Mouse (Mus musculus) MN1 (cell line): ENCODE measurements at regions not wholly inside any gene's neighbourhood (a gene's known extent, or its start where the extent isn't known, plus 50 kb on each side); places are given as distances from the start of the nearest gene placed in this dataset.

ENCODE experiments used
- DNase-seq: peaks from one replicate; pipeline ENCODE4 v3.0.0-alpha.2; 2016; ENCODE audit warnings: low spot score

DNA sequence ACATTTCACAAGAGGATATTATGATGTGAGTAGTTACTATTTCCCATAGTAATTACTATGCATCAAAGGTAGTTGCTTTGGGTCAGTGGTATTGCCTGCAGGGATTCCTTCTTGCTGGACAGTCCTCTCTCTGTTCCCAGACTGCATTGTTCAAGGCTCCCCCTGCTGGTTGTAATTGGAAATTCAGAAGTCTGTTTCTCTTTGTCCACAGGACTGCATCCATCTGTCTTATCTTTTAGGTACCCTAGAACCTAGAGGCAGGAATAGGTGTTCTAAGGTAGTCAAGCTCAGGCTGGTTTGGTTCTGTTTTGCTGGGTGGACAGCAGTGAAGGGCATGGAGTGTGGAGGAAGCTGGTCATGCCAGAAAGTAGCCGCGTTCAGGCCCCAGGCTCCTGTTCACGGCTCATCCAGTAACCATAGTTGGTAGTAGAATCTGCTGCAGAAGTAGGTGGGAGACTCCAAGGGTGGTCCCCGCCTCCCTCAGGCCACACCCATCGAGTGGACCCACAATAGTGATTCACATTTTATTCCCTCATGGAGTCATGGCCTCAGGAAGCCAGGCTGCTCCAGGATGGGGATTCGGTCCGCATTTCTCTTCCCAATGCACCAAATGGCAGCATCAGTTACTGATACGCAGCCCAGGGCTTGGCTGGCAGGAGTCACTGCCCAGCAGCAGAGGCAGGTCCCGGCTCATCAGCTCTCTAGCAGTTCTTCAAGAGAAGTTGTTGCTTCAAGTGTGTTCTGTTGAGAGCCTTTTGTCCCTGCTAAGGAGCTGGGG, 51.7 kb upstream of the Caprin1 start:
- DNase-seq, result peak; percentile 64

DNA sequence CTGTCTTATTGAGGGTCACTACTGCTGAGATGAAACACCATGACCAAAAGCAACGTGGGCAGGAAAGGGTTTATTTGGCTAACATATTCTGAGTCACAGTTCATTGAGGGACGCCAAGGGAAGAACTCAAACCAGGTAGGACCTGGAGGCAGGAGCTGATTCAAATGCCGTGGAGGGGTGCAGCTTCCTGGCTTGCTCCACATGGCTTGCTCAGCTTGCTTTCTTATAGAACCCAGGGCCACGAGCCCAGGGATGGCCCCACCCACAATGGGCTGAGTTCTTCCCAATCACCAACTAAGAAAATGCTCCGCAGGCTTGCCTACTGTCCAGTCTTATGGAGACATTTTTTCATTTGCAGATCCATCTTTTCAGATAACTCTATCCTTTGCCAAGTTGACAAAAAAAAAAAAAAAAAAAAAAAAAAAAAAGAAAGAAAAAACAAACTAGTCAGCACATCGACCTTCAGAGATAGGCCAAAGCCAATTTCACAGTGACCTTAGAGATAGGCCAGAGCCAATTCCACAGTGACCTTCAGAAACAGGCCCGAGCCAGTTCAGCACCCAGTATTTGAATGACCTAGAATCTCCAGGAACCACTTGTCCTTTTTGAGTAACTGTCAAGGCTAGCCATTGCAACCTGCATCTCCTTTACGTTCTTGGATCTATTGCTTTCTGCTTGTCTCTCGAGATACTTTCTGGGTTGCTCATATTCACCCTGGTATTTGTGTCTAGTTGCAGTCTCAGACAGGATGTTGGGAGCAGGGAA, 52.5 kb upstream of the Caprin1 start:
- DNase-seq, result no peak

DNA sequence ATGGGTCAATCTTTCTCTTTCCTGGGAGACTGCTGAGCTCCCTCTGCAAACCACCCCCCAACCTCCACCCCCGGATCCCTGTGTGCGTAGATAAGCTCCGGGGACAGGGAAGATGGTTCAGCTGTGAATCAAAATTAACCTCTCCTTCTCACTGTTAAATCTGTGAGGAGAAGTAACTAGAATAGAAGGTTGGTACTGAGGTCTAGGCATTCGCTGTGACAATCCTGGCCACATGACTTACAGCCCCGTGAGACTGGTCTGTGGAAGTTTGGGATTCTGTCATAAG, 53.0 kb upstream of the Caprin1 start:
- no peak for DNase-seq

DNA sequence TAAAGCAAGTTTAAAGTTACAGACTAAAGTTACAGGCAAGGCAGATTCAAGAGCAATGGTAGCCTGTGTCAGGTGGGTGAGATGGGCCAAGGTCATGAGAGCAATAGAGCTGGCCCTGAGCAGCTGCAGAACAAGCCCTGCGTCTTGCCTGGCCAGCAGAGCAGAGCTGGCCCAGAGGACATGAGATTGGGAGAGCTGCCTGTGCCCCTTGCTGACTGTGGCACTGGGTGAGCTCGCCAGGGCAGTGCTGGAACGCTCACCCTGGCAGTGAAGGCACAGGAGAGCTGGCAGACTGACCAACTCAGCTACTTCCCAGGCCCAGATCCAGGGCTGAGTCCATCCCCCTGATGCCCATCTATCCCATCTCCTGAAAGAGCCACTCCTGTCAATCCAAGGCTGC, 53.7 kb upstream of the Caprin1 start:
- DNase-seq, result no peak

DNA sequence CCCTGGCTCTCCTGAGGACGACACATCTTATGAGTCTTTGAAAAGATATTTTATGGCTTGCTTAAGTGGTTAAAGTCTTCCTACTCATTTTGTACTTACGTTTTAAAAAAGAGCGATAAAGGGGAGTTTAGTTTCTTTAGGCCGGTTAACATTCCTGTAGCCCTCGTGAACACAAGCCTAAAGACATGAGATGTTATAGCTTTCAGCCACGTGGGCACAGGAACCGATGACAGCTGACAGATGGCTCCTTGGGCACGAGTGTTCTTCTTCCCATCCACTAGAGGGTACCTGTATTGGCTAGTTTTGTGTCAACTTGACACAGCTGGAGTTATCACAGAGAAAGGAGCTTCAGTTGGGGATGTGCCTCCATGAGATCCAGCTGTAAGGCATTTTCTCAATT, 63.8 kb upstream of the Caprin1 start:
- DNase-seq, result no peak

DNA sequence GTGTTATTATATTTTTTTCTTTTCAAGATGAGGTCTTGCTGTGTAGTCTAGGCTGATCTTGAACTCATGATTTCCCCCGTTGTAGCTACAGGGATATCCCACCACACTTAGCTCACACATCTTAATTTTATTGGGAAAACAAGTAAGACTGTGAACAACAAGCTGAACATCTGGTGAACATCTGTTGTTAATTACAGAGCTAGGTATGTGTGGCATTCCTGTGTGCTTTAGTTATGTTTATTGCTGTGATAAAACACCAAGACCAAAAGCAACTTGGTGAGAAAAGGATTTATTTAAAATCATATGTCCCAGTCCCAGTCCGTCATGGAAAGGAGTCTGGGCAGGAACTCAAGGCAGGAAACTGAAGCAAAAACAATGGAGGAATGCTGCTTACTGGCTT, 66.8 kb upstream of the Caprin1 start:
- no peak for DNase-seq

DNA sequence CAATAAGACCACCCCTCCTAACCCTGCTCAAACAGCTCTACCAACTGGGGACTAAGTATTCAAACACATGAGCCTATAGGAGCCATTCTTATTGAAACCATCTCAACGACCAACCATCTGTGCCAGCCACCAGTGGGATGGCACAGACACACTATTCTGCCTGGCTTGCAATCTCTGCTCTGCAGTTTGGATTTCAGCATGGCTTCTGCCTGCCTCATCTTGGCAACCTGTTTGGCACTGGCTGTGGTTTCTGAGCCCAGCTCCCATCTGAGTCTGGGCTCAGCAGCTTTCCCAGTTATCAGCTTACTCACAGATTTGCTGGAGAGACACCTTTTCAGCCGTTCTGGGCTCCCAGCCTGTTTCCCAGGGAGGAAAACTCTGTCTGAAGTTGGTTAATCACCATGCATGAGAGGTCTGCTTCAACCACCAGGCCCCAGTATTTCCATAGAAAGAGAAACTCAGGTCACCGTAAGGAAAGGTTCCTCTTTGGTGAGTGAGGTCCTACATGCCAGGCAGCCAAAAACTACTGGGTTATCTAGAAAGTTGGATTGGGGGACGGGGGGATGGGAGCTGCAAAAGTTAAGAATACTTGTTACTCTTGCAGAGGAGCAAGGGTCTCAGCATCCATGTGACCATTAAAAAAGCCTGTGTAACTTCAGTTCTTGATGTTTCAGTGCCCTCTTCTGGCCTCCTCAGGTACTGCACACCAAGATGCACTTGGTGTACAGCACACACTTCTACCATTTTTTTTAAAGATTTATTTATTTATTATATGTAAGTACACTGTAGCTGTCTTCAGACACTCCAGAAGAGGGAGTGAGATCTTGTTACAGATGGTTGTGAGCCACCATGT, 68.1 kb upstream of the Caprin1 start:
- peak; percentile 36 for DNase-seq

DNA sequence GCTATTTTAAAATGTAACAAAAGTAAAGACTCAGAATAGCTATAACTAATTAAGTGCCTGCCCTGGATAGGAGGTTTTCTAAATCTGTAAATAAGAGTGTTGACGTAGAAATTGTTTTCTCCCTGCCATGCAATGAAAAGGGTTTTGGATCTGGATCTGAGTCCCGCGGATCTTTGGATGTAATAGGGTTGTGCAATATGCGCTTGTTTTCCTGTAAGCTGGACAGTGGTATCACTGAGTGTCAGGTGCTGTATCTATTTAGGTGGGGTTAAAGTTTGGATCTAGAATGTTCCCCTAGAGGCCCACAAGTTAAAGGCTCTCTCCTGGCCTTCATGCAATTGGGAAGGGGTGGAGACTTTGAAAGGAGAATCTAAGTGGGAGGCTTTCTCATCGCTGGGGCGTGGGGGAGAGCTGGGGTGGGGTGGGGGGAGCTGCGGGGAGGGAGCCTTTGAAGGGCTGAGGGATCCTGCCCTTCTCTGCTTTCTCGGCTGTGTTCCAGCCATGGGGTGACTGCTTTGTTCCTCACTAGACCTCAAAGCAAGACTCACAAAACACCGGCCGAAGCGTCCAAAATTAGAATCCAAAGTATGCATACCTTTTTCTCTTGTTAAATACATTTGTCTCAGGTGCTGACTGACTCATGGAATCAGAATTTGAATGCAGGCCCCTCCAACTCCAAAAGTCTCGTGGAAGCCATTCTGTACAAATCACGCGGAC, 70.0 kb upstream of the Caprin1 start:
- DNase-seq, result no peak

DNA sequence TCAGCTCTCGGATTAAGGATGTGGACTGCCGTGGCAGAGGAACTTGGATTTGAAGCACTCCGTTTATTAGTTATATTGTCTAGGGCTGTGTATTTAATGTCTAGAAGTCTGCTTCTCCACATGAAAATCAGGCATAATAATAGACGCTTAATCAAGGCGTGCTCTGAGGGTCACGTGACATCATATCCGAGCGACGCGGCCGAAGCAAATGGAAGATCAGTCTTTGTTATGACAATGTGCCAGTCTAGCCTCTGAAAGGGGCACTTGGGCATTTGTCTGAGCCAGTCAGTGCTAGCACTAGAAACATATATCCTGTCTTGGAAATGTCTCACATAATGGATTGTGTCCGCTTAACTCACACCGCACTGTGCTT, 70.5 kb upstream of the Caprin1 start:
- DNase-seq, result no peak

DNA sequence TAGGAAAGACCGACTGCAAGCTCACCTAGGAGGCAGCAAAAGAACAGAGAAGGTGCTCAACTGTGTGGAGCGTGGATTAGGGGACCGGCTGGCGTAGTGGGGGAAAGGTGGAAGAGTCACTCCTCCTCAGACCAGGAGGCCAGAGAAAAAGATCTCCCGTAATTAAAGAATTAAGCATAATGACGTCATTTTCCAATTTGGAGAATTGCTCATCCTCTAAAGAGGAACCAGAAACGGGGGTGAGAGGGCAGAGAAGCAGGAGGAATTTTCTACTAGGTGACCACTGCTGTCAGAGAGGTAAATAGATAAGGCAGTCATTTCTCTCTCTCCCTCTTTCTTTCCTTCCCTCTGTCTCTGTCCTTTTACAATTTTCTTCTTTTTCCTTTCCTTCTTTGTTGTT, 71.2 kb upstream of the Caprin1 start:
- no peak for DNase-seq

DNA sequence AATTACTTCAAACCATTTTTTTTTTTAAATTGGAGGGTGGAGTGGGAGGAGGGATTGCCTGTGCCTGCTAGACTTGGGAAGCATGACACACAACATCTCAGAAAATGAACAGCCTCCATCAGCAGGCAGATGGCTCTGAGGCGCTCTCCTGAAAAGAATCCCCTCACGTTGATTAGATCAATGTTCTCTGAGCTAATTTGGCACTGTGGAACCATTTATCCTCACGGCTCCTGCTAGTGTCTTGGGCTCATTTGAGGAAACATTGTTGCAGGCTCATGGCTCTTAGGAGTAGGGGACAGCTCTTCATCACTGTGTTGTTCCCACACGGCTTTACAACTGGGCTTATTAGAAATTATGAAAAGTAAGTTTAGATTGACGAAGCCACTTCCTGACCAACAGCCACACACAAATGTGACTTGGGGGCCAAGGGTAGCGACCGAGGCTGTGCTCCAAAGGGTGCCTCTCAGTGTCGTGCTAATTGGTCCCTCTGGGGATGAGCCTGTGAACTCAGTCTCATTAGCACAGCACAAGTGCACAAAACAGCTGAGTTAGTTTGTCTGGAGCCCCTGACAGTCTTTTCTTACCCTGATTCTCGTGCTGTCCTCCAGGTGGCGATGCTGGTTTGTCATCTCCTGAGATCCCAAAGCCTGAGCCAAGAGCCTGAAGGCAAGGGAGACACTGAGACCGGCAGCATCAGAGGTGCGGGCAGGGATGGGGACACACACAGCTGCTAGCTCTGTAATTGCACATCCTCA, 74.2 kb upstream of the Caprin1 start:
- DNase-seq, result peak; percentile 79

DNA sequence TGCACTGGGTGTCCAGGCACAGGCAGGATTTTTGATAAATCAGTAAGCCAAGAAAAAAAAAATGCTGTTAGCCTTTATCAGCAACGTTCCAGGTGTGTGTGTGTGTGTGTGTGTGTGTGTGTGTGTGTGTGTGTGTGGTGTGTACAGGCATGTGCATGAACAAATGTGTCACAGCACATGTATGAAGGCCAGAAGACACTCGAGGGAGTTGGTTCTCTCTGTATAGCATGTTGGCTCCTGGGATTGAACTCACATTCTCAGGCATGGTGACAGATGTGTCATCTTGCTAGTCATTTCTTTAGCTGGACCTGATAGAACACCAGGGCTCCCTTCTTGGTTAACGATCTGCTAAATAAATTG, 74.8 kb upstream of the Caprin1 start:
- DNase-seq, result no peak

DNA sequence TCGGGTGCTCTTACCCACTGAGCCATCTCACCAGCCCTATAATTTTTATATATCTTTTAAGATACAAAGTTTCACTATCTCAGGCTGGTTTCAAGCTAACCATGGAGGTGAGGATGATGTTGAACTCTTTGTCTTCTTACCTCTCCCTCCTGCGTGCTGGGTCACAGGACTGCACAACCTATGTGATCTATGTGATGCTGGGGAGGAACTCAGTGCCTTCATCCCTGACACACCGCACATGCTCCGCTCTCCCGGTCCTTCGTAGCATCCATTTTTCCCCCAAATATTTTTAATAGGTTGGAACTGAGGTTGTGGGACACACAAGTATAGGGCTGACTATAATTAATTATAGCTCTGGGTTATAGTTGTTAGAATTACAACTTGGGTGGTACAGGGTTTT, 75.9 kb upstream of the Caprin1 start:
- no peak for DNase-seq

DNA sequence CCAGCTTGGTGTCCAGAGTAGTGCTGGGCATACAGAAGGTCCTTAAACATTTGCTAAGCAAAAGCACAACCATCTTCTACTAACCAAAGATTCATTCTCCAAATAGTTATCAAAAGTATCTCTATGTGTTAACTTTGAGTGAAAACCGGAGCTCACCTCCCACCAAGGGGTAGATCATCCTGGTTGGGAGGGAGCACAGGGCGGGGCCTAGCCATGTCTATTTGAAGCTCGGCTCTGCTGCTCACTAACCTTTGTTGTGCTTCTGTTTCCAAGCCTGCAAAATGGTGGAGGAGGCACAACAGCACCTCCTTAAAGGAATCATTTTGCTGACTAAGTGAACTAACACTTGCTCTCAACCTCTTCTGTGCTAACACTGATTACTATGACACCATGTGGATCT, 77.0 kb upstream of the Caprin1 start:
- no peak for DNase-seq

DNA sequence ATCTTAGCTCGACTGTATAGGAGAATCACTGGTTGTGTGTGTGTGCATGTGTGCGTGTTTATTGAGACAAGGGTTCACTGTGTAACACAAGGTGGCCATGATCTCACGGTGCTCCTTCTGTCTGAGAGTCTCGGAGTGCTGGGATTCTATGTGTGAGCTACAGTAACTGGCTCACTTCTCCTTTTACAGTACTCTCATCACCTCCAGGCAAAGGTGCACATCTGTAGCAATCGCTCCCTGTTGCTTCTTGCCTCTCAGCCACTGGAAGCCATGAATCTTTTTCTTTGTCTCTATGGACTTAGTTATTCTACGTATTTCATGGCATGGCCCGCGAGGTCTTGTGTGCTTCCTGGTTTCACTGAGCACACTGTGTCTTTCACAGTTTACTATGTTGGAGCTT, 78.3 kb upstream of the Caprin1 start:
- no peak for DNase-seq

DNA sequence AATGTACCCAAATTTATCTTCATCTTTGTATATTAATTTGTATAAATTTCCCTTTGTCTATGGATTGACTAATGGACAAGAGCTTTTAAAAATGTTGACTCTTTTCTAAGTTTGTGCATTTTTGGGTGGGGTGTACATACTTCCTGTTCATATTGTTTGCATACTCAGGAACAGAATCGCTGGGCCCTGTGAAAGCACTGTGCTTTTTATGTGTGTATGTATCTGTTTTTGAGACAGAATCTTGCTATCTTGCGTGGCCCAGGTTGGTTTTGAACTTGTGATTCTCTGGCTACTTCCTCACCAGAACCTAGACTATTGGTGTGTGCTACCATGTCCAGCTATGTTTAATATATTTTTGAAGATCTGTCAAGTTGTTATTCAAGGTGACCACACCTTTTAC, 78.8 kb upstream of the Caprin1 start:
- DNase-seq, result no peak

DNA sequence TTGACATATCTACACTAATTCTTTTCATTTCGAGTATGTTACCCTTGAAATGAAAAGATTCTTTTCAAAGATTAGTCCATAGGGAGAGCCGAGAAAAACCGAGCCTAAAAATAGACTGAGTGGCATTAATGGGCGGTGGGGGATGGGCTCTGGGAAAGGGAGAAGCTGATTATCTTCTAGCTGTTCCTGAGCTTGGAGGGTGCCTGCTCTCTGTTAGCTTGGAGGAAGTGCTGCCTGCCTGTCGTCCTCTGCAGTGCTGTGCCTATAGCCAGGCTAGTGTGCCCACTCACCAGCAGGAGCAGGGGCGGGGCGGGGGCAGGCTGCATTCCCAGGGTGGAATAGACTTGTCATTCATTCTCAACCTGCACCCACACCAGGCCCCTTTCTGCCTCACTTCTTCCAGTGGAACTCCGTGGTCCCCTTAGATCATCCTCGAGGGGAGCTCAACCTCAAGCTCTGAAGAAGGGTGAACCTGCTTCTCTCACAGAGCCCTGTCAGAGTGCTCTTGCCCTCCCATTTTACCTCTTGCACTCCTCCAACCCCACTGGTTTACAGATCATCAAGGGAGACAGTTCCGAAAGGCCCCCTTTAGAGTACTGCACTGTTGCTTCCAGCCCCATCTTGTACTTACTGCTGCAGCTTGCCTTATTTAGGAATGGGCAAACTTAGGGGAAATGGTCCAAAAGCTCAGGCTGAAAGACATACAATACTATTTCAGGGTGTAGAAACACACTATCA, 76.6 kb upstream of the Lmo2 start:
- DNase-seq, result no peak

DNA sequence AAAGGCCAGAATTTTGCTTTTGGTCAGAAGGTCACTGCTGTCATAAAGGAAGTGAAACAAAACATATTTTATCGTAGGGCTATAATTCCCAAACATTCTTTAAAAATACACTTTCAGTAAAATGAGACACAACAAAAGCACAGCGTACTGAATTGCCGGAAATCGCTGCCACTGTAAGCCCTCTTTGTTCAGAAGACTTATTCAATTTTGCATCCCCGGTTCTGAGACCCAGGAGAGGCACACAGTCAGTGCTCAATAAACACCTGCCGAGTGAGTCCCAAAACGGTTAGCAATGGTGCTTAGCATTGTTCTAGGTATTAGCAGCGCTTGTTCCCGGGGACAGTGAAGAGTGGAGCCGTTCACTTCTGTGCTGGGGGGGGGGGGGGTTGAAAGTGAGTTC, 72.9 kb upstream of the Lmo2 start:
- DNase-seq, result no peak

DNA sequence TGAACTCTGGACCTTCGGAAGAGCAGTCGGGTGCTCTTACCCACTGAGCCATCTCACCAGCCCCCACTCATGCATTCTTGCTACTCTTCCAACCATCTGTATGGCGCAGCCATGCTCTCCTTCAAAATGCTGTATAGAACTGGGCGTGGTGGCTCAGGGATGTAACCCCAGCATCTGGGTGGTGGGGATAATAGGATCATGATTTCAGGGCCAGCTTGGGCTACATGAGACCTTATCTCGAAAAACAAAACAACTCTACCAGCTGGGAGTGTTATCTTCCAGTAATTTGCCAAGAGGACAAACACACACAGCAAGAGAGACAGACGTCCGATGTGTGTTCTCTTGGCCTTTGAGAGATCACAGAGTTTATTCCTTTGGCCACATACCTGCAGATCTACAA, 69.8 kb upstream of the Lmo2 start:
- DNase-seq, result no peak

DNA sequence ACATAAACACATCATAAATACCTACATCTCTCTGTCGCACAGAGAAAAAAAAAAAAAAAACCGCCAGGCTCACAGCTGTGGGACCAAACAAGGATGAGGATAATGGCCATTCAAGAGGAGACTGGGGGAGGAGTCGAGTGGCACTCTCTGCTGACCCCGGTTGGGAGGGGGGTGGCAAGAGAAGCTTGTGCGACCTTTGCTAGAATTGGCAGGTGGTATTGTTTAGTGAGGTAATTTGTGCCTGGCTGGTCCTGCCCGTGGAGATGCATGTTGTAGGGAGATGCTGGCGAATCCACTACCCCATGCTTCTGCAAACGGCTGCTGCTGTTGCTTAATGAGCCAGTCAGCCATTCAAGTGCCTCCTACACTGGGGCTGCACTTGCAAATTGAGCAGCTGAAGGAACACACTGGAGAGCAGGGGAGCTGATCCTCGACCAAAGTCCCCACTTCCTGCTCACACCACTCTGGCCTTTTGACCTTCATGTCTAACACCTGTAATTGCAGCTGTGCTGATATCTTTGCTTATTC, 66.5 kb upstream of the Lmo2 start:
- no peak for DNase-seq
